Mouse (Mus musculus): ENCODE data around the gene Riox2.

The Riox2 gene

DNA sequence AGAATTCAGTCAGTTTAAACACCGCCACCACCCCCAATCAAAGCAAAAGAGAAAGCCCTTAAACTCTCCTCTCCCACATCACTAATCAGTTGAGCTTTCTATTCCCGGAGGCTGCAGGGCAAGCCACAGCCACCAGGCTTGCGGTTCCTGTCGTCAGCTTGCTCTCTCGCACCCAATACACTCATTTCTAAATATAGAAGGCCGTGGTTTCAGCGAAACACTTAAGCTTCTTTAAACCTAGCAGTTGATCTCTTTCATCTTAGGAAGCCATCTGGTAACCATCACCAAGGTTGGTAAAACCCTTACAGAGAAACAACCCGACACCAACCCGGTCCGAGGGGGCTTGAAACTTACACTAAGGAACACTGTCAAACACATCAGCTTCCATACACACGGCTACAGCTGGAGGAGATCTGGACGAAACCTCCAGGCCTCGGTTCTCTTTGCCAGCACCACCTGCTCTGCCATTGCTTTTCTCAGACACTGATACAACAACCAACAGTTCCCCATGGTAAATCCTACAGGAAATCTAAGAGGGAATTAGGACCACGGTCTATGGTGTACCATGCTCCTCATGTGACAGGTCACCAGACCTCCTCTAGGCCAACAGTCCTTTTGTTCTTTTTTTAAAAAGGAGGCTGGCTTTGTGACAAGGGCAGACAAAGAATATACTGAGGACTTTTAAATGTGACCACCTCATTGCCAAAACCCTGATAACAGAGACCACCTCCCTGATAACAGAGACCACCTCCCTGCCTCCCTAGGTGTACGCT lies 46.1 kb downstream of the Riox2 start:
- DNase-seq (ENCODE audit: low read depth) = peak; percentile 44

DNA sequence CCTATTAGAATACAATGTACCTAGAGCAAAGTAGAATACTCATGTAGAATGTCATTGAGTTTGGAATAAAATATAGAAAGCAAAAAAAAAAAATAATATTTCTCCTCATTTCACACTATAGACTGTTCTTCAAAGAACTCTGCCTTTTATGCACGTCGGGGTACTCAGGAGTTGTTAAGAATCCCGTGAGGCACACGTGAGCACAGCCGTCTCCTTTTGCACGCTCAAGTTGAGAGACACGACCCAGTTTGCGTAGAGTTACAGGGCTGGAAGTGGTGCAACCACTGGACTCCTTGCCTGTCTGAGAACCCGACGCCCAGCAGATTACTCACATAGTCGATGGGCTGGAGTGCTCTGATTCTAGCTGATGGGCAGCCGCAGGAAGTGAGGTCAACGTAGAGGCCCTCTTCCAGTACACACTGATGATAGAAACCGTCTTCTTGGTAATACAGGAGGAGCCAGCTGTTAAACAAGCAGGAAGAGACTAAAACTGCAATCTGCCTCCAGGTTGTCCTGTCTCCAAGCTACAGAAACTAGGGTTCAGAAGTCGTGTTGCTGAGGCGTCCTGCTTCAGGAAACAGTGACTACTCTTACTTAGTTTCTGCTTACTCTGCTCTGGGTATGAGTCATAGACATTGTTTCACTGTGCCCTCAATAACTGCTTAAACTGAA lies 50.3 kb downstream of the Riox2 start:
- no peak for DNase-seq (ENCODE audit: low read depth)

DNA sequence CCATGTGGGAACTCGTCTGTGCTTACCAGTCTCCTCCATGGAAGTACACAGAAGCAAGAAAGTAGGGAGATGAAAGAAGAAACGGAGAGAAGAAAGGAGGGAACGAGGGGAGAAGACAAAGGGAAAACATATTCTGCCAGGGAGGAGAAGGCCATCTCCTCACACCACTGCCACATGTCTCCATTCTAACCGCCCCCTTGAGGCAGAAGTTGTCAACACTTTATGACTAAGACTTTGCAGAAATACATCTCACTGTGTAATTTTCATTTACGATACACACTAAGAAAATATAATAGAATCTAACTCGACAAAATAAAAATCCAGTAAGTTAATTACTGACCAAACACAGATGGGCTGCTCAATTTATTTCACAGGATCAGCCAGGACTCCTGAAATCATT lies 55.4 kb downstream of the Riox2 start:
- DNase-seq (ENCODE audit: low read depth) = no peak

DNA sequence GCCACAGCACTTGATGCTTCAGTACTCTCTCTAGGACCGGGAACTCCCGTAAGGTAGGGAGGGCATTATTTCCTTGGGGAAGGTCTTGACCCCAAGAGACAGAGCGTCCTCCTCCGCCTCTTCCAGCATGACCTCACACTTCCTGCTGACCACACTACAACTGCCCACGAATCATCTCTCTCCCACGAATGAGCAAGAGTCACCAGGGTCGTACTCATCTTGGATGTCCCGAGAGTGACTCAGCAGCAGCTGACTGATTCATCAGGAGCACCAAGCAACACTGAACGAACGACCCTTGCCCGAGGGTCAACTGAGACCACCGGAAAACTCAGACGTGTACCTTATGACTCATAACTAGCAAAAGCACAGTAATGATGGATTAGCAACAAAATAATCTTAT lies 58.0 kb downstream of the Riox2 start:
- no peak for DNase-seq (ENCODE audit: low read depth)

DNA sequence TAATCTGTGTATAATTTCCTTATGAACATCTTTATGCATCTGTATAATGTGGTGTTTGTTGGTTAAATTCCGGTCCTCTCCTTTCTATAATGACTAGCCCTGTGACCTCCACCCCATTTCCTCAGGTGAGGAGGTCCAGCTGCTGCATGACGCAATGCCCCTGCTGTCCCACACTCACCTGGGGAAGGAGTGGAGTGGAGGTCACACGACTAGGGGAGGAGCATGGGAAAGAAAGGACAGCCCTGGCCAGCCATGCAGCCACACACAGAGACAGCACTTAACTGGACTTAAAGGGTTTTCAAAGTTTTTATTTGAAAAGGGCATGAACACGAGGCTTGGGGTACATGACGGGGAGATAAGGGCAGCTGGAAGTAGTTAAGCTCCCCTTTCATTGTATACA lies 59.7 kb downstream of the Riox2 start:
- DNase-seq (ENCODE audit: low read depth) = no peak

DNA sequence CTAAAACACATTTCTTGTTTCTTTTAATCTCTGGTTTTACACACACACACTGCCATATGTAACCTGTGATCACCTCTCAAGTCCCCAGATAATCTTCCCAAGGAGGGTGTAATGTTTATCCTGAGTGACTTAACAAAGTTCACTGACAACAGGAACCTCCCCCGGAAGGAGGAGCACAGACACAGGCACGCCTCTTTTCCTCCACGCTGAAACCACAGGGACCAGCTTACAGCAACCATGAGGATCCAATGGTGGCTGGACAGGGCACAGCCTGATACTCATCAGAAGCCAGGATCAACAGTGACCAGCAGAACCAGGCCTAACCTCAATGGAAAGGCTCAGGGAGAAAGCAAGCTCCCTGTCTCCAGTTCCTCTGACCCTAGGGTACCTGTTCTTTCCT lies 61.0 kb downstream of the Riox2 start:
- no peak for DNase-seq (ENCODE audit: low read depth)

DNA sequence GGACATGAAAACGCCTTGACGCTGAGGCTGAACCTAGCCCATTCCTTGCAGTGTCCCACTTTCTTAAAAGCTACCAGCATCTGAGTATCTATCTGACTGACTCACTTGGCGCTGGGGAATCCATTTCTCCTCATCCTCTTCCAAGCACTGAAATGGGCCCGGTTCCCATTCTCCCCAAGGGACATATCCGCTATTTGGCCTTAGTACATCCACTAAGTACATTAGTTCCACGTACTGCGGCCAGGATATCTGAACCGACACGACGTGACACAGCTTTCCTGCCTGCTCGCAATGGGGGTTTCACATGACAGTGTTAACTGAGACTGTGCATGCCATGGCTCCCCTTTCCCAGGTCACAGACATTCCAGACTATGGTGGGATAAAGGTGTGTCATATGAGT lies 62.8 kb downstream of the Riox2 start:
- DNase-seq (ENCODE audit: low read depth) = no peak

DNA sequence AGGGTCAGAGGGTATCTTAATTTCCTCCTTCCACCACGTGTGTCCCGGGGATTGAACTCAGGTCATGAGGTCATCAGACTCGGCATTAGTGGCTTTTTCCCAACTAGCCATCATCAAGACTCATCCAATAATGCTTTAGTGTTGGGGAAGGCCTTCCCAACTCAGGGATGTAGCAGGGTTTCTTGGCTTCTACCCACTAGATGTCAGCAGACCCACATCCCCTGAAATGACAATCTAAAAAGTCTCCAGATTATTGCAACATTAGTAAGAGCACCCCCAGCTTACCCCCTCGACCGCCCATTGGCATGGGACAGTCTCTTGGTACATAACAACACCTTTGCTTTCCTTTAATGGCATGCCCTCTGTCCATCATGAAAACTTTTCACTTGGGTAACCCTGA lies 64.1 kb downstream of the Riox2 start:
- DNase-seq (ENCODE audit: low read depth) = no peak

DNA sequence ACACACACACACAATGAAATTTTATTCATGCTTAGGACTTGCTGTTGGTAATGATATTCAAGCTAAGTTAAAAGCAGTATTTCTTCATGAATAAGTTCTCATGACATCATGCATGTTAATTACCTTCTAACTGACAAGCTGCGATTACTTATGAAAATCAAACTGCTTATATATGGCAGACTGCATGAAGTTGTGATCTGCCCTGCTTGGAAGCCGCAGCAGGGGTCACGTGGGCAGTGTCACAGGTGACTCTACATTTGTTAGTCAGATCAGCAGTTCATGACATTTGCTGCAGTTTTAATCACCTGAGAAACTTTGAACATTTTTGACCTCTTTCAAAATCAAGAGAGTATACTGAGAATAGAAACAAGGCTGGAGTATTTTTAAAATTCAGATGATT lies 69.4 kb downstream of the Riox2 start:
- DNase-seq (ENCODE audit: low read depth) = no peak

DNA sequence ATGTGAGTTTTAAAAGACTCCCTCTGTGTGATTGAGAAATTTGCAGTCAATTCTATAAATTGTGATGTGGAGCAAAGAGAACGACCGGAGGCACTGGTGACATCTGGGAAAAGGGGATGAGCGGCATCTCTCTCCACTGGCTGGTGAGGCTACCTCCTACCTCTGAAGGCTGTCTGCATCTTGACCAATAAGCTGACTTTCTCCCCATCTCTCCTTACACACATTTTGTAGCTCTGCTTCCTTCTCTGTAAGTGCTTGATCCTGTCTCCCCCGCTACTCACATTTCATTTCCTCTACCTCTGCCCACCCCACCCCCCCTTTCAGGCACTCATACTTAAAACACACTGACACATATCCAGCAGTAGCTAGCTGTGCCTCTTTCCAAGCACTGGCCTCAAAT lies 69.8 kb downstream of the Riox2 start:
- no peak for DNase-seq (ENCODE audit: low read depth)

Data from c-Kit-positive CD71-negative TER-119-negative erythroid progenitor cells, embryonic 14.5 days (primary cell).